Mouse (Mus musculus) liver, postnatal 0 days (tissue): ENCODE measurements at regions not wholly inside any gene's neighbourhood (a gene's known extent, or its start where the extent isn't known, plus 50 kb on each side); places are given as distances from the start of the nearest gene placed in this dataset.

ENCODE experiments used
- ATAC-seq: fragments of 200-750 bp; cut with Nextera tagmentation; 2 replicates; pipeline ENCODE4 v1.8.0; 2017; ENCODE audit warnings: mild to moderate bottlenecking, moderate library complexity
- DNase-seq: peaks from one replicate; pipeline ENCODE4 v3.0.0-alpha.2; 2016
- H3K27ac ChIP-seq: fragments of 300-500 bp; sonication (generic); 2 replicates; pipeline ENCODE4 v1.5.1; 2014; ENCODE audit warnings: antibody characterized with exemption, moderate library complexity, mild to moderate bottlenecking, low read depth
- H3K27me3 ChIP-seq: fragments of 300-500 bp; sonication (generic); 2 replicates; pipeline ENCODE4 v1.6.1; 2014; ENCODE audit warnings: low read length, control low read depth, mixed read lengths; ENCODE audit not compliant: insufficient read depth
- H3K36me3 ChIP-seq: fragments of 300-500 bp; sonication (generic); replicated peaks from 2 replicates; pipeline ENCODE4 v1.6.1; 2014; ENCODE audit warnings: mild to moderate bottlenecking, control low read depth, low read length, moderate library complexity, mixed read lengths; ENCODE audit not compliant: insufficient read depth
- H3K4me1 ChIP-seq: fragments of 300-500 bp; sonication (generic); 2 replicates; pipeline ENCODE4 v1.6.1; 2014; ENCODE audit warnings: antibody characterized with exemption, mild to moderate bottlenecking, control low read depth; ENCODE audit not compliant: insufficient read depth
- H3K4me2 ChIP-seq: fragments of 300-500 bp; sonication (generic); 2 replicates; pipeline ENCODE4 v1.6.1; 2014; ENCODE audit warnings: low read depth, mild to moderate bottlenecking, low read length, moderate library complexity, mixed read lengths
- H3K4me3 ChIP-seq: fragments of 300-500 bp; sonication (generic); 2 replicates; pipeline ENCODE4 v1.5.1; 2014; ENCODE audit warnings: low read depth, low read length
- H3K9ac ChIP-seq: fragments of 300-500 bp; sonication (generic); replicated peaks from 2 replicates; pipeline ENCODE4 v1.6.1; 2014; ENCODE audit warnings: mild to moderate bottlenecking, moderate library complexity
- H3K9me3 ChIP-seq: fragments of 300-500 bp; sonication (generic); 2 replicates; pipeline ENCODE4 v1.6.1; 2016; ENCODE audit warnings: mild to moderate bottlenecking, control low read depth, low read length, mixed read lengths
- CTCF ChIP-seq: sonication (generic); IDR thresholded peaks from 2 replicates; pipeline ENCODE4 v1.5.1; 2016; ENCODE audit warnings: antibody characterized with exemption, low read depth
- EP300 ChIP-seq: IDR thresholded peaks from 2 replicates; pipeline ENCODE4 v1.6.1; 2016; ENCODE audit warnings: antibody characterized with exemption, low read depth, mild to moderate bottlenecking
- WGBS: fragments of 180-500 bp; shearing (Covaris S2); extraction: QIAGEN DNeasy Blood & Tissue Kit; methylation state at CpG from one replicate; pipeline ENCODE4 v1.1.7; 2014; ENCODE audit not compliant: insufficient replicate concordance; 5-methylcytosine and 5-hydroxymethylcytosine counted together

DNA sequence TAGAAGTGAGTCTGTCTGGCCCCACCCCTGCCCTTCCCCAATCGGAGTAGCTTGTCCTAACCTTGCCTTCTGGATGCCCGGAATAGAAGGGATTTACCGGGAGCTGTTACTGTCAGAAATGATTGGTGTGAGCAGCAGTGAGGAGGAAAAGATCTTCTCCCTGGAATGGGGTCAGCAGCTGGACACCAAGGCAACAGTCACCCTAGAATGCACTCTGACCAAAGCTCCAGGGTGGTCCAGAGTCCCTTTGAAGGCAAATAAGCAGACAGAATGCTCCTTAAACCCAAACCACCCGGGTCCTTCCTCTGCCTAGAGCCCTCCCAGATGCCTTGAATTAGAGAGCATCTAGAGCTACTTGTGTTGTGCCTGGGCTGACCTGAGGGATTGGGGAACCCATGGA lies 196.2 kb downstream of the H2al1j start:
- H3K27ac ChIP-seq = no peak overlapping the region
- no peak for DNase-seq
- H3K27me3 ChIP-seq = no peaks in the 10 kb centered on the region; the same call in 1 of the 2 replicates
- 43% methylated on average over 4 of the region's 4 CpGs for WGBS
- ATAC-seq = no peak
- TF ChIP-seq CTCF = no peak
- TF ChIP-seq EP300 = no peak
- H3K4me2 ChIP-seq = no peak overlapping the region
- no peaks in the 10 kb centered on the region for H3K36me3 ChIP-seq
- H3K4me3 ChIP-seq = no peak overlapping the region
- H3K4me1 ChIP-seq = no peaks in the 10 kb centered on the region
- no peaks in the 10 kb centered on the region for H3K9me3 ChIP-seq
- no peak overlapping the region for H3K9ac ChIP-seq

GRCm38 (mm10) chrX:11525326-11525725 lies 197.7 kb downstream of the H2al1j start:
- ATAC-seq (no peak), DNase-seq (no peak)
- Histone ChIP-seq H3K36me3 (no peaks in the 10 kb centered on the region), H3K9me3 (no peaks in the 10 kb centered on the region), H3K4me1 (no peaks in the 10 kb centered on the region), H3K4me2 (no peak overlapping the region), H3K4me3 (no peak overlapping the region), H3K9ac (no peak overlapping the region), H3K27ac (no peak overlapping the region), H3K27me3 (no peaks in the 10 kb centered on the region; the same call in 1 of the 2 replicates)
- TF ChIP-seq EP300 (no peak), CTCF (no peak)
- 64% methylated on average over 8 of the region's 8 CpGs for WGBS

- Histone ChIP-seq H3K27me3 (no peaks in the 10 kb centered on the region), H3K9me3 (no peaks in the 10 kb centered on the region), H3K4me3 (no peak overlapping the region), H3K4me2 (no peak overlapping the region), H3K9ac (no peak overlapping the region), H3K27ac (no peak overlapping the region), H3K4me1 (no peaks in the 10 kb centered on the region), H3K36me3 (no peaks in the 10 kb centered on the region)
- TF ChIP-seq EP300 (no peak), CTCF (no peak)
- ATAC-seq = no peak
- WGBS = 69% methylated on average over 5 of the region's 5 CpGs
- DNase-seq = no peak
Measured at GRCm38 (mm10) chrX:11528589-11528988, 201.0 kb downstream of the H2al1j start.

DNA sequence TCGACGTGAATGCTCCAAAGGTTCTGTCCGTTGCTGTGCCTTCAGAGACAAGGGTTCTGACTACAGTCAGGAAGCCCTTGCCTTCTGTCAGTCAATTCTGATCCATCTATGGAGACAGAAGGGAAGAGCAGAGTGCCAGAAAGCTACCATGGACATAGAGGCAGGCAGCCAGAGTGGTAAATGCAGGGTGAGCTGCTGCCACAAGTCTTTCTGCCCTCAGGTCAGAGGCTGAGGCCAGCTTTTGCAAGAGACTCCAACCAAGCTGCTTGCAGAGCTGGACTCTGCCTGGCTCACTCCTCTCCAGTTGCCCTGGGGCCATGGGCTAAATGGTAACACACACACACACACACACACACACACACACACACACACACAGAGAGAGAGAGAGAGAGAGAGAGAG lies 201.6 kb downstream of the H2al1j start:
- Histone ChIP-seq H3K9me3 (peaks cover 2% of the 10 kb centered on the region; the same call in 1 of the 2 replicates), H3K9ac (no peak overlapping the region), H3K4me1 (no peaks in the 10 kb centered on the region), H3K36me3 (no peaks in the 10 kb centered on the region), H3K27me3 (no peaks in the 10 kb centered on the region), H3K4me2 (no peak overlapping the region), H3K27ac (no peak overlapping the region), H3K4me3 (no peak overlapping the region)
- TF ChIP-seq EP300 = no peak
- no peak for TF ChIP-seq CTCF
- DNase-seq (no peak), ATAC-seq (no peak)
- 92% methylated on average over 3 of the region's 3 CpGs for WGBS

- ATAC-seq (no peak), DNase-seq (no peak)
- no peak overlapping the region for H3K9ac ChIP-seq
- no peaks in the 10 kb centered on the region for H3K4me1 ChIP-seq
- no peak overlapping the region for H3K27ac ChIP-seq
- WGBS = 68% methylated on average over 4 of the region's 4 CpGs
- no peaks in the 10 kb centered on the region for H3K36me3 ChIP-seq
- no peak for TF ChIP-seq EP300
- no peak for TF ChIP-seq CTCF
- H3K4me2 ChIP-seq = no peak overlapping the region
- peaks cover 2% of the 10 kb centered on the region; the same call in 1 of the 2 replicates for H3K9me3 ChIP-seq
- no peak overlapping the region for H3K4me3 ChIP-seq
- no peaks in the 10 kb centered on the region for H3K27me3 ChIP-seq
Measured at GRCm38 (mm10) chrX:11532817-11533216, 205.2 kb downstream of the H2al1j start.

DNA sequence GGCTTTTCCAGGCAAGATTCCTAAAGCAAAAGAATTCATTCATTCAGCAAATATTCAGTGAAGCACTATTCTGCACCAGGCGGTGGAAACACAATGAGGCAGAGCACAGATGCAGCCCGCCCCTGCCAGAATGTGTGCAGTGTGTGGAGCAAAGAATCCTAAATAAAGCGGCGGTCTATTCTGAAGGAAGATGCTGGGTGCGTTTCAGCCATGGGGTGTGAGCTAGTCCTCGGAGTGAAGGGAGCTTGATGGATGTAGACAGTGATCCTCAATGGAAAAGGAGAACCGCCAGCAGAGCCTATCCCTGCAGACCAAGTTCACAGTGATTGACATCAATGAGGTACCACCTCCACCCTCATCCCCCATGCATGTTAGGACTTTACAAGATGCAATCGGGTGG lies 206.2 kb downstream of the H2al1j start:
- DNase-seq (no peak), ATAC-seq (no peak)
- H3K9ac ChIP-seq = no peak overlapping the region
- no peaks in the 10 kb centered on the region for H3K27me3 ChIP-seq
- H3K36me3 ChIP-seq = no peaks in the 10 kb centered on the region
- H3K4me1 ChIP-seq = no peaks in the 10 kb centered on the region
- no peak overlapping the region for H3K27ac ChIP-seq
- WGBS = 70% methylated on average over 8 of the region's 8 CpGs
- H3K4me2 ChIP-seq = no peak overlapping the region
- no peak overlapping the region for H3K4me3 ChIP-seq
- H3K9me3 ChIP-seq = peaks cover 2% of the 10 kb centered on the region; the same call in 1 of the 2 replicates
- TF ChIP-seq CTCF (no peak), EP300 (no peak)

DNA sequence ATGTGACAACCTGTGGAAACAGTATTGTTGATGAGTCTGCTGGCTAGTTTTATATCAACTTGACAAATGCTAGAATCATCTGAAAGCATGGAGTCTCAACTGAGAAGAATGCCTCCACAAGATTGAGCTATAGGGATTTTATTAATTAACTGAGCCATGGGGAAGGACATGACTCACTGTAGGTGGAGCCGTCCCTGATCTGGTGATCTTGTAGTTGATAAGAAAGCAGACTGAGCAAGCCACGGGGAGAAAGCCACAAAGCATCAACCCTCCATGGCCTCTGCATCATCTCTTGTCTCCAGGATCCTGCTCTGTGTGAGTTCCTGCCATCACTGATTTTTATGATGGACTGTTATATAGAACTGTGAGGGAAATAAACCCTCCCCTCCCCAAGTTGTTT lies 213.4 kb downstream of the H2al1j start:
- Histone ChIP-seq H3K9ac (no peak overlapping the region), H3K36me3 (no peaks in the 10 kb centered on the region), H3K4me2 (no peak overlapping the region), H3K27ac (no peak overlapping the region), H3K9me3 (no peaks in the 10 kb centered on the region; the same call in 1 of the 2 replicates), H3K4me1 (no peaks in the 10 kb centered on the region), H3K27me3 (no peaks in the 10 kb centered on the region), H3K4me3 (no peak overlapping the region)
- 40% methylated on average over 2 of the region's 2 CpGs for WGBS
- no peak for ATAC-seq
- no peak for TF ChIP-seq EP300
- TF ChIP-seq CTCF = no peak
- DNase-seq = no peak
